Mouse (Mus musculus): ENCODE measurements around the gene Acly.
A peak's percentile ranks its signal among the peaks of the same experiment; 100 is the strongest.

DNA sequence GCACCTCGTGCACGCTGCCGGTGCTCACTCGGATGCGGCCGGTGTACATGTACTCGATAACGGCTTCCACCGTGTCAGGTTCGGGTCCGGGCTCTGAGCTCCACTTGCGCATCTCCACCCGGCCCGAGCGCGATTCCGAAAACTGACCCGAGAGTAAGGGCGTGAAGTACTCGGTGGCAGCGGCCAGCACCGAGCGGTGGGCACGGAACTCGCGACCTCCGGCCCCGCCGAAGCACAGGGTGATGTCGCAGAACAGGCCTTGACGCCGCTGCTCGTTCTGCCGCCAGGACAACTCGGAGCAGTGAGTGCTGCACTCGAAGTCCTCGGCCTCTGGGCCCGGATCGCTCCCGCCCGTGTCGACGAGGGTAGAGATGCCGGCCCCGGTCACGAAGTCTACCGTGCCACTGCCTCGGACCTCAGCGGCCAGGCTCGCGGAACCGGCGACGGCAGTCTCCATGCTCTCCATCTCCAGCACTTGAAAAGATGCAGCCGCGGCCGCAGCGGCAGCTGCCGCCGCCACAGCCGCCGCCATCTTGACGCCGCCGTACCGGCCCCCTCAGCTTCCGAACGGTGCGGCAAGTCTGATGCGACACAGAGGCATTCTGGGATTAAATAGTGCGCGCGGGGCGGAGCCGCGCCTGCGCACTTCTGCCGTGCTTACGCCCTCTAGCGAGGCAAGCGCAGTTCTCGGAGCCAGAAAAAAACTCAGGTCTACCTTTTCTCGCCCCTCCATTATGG is 55.4 kb downstream of the Acly start, which contains the start of gene Klhl11:
- TF ChIP-seq CTCF (IDR thresholded peaks at IDR 0.05; ENCODE audit: control insufficient read depth, insufficient read depth, insufficient replicate concordance, low read depth, low read length), result peak; percentile 67
- TF ChIP-seq POLR2A (IDR thresholded peaks at IDR 0.05; ENCODE audit: control insufficient read depth, low read depth, low read length), result peak; percentile 99

Measured in testis, adult 2 months (tissue).